Mouse (Mus musculus) embryonic facial prominence, embryonic 11.5 days (tissue): ENCODE measurements around the gene Lhfp. TPM values are rescaled to one million over a fixed set of nuclear protein-coding genes. Genes with fewer than 3 reads are reported as not detected.

Source experiments
- ATAC-seq: fragments of 200-750 bp; cut with Nextera tagmentation; replicated peaks from 2 replicates; pipeline ENCODE4 v1.8.0; 2017; ENCODE audit warnings: low read depth; ENCODE audit not compliant: insufficient number of reproducible peaks, low FRiP score, low TSS enrichment
- DNase-seq: peaks from one replicate; pipeline ENCODE4 v3.0.0-alpha.2; 2015; ENCODE audit warnings: low spot score
- H3K27ac ChIP-seq: fragments of 300-500 bp; sonication (generic); replicated peaks from 2 replicates; pipeline ENCODE4 v1.5.1; 2014; ENCODE audit warnings: mild to moderate bottlenecking, low read depth, low read length, control low read depth
- H3K27me3 ChIP-seq: fragments of 300-500 bp; sonication (generic); 2 replicates; pipeline ENCODE4 v1.6.1; 2014; ENCODE audit warnings: mild to moderate bottlenecking, low read length, moderate library complexity, mixed read lengths; ENCODE audit not compliant: control insufficient read depth, insufficient read depth
- H3K36me3 ChIP-seq: fragments of 300-500 bp; sonication (generic); replicated peaks from 2 replicates; pipeline ENCODE4 v1.6.1; 2014; ENCODE audit warnings: low read depth, mild to moderate bottlenecking, low read length, moderate library complexity, mixed read lengths; ENCODE audit not compliant: control insufficient read depth, insufficient read depth
- H3K4me1 ChIP-seq: fragments of 300-500 bp; sonication (generic); 2 replicates; pipeline ENCODE4 v1.6.1; 2014; ENCODE audit warnings: low read length, mixed read lengths; ENCODE audit not compliant: control insufficient read depth, insufficient read depth
- H3K4me2 ChIP-seq: fragments of 300-500 bp; sonication (generic); 2 replicates; pipeline ENCODE4 v1.6.1; 2014; ENCODE audit warnings: low read depth, mild to moderate bottlenecking, control low read depth, low read length, moderate library complexity
- H3K4me3 ChIP-seq: fragments of 300-500 bp; sonication (generic); 2 replicates; pipeline ENCODE4 v1.5.1; 2014; ENCODE audit warnings: low read depth, low read length, control low read depth
- H3K9ac ChIP-seq: fragments of 300-500 bp; sonication (generic); replicated peaks from 2 replicates; pipeline ENCODE4 v1.6.1; 2014; ENCODE audit warnings: mild to moderate bottlenecking, control low read depth, low read length
- H3K9me3 ChIP-seq: fragments of 300-500 bp; sonication (generic); replicated peaks from 2 replicates; pipeline ENCODE4 v1.6.1; 2016; ENCODE audit warnings: mild to moderate bottlenecking, low read length, inconsistent platforms, mixed read lengths; ENCODE audit not compliant: control insufficient read depth
- WGBS: fragments of 180-500 bp; shearing (Covaris S2); extraction: QIAGEN DNeasy Blood & Tissue Kit; methylation state at CpG from one replicate; pipeline ENCODE4 v1.1.7; 2014; 5-methylcytosine and 5-hydroxymethylcytosine counted together
- polyA plus RNA-seq: library from polyadenylated mRNA; unstranded; fragments of >200 nt; fragmentation: Nextera tagmentation; extraction: Ambion mirVana; gene quantifications from 2 replicates; pipeline ENCODE4 v1.2.1, GENCODE M21; 2014

The Lhfp gene
- polyA plus RNA-seq, 1 experiment from 2014 or later, result 29.2 TPM

- H3K4me2 ChIP-seq, result no peak overlapping the region
- no peak overlapping the region for H3K27ac ChIP-seq
- no peaks in the 10 kb centered on the region for H3K4me1 ChIP-seq
- H3K4me3 ChIP-seq, result no peak overlapping the region
- ATAC-seq (no peak), DNase-seq (no peak)
- no peaks in the 10 kb centered on the region for H3K9me3 ChIP-seq
- H3K36me3 ChIP-seq, result no peaks in the 10 kb centered on the region
- no peak overlapping the region for H3K9ac ChIP-seq
- WGBS, result 62% methylated on average over 1 of the region's 1 CpGs
- H3K27me3 ChIP-seq, result no peaks in the 10 kb centered on the region
Observed at GRCm38 (mm10) chr3:53151607-53152006, 110.3 kb downstream of the Lhfp start.

DNA sequence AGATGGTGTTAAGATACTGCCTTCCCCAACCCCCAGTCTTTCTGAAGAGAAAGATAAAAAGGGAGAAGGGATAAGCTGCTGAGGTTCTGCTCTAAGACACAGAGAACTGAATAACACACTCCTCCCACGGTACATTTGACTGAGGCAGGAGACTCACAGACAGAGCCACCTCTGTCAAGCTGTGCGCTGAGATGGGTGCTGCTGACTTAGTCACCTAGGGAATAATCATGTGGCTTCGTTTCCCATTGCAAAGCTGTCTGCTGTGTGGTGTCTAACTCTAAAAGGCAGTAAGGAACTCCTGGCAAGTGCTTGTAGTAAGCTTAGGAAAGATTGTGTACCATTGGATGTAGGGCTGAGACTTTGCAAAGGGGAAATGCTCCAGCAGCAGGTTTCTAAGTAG is 120.6 kb downstream of the Lhfp start:
- H3K9me3 ChIP-seq, result no peaks in the 10 kb centered on the region
- no peak overlapping the region for H3K27ac ChIP-seq
- no peaks in the 10 kb centered on the region for H3K27me3 ChIP-seq
- no peaks in the 10 kb centered on the region for H3K36me3 ChIP-seq
- H3K4me1 ChIP-seq, result no peaks in the 10 kb centered on the region
- WGBS, result 82% methylated on average over 3 of the region's 3 CpGs
- no peak overlapping the region for H3K9ac ChIP-seq
- H3K4me3 ChIP-seq, result no peak overlapping the region
- ATAC-seq (no peak), DNase-seq (no peak)
- no peak overlapping the region for H3K4me2 ChIP-seq

DNA sequence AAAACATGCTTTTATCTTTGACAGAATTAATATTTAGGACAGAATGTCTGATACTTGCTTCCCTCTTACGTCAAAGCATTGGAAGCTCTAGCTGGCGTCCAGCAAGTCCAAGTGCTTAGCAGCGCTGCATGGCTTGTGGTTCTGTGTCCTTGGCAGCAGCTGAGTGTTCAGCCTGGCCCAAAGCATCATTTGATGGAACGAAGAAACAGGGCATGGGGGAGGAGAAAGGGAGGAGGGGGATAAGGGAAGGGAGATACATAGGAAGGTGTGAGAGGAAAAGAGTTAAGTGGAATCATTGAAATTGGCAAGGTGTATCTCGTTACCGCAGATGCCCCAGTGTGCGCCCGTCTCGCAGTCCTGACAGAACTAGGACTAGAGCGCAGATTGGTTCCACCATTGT is 124.0 kb downstream of the Lhfp start:
- 75% methylated on average over 10 of the region's 10 CpGs for WGBS
- H3K36me3 ChIP-seq, result no peaks in the 10 kb centered on the region
- DNase-seq (no peak), ATAC-seq (no peak)
- H3K9me3 ChIP-seq, result no peaks in the 10 kb centered on the region
- no peak overlapping the region for H3K4me2 ChIP-seq
- no peaks in the 10 kb centered on the region for H3K4me1 ChIP-seq
- H3K4me3 ChIP-seq, result no peak overlapping the region
- H3K9ac ChIP-seq, result no peak overlapping the region
- no peak overlapping the region for H3K27ac ChIP-seq
- H3K27me3 ChIP-seq, result no peaks in the 10 kb centered on the region

DNA sequence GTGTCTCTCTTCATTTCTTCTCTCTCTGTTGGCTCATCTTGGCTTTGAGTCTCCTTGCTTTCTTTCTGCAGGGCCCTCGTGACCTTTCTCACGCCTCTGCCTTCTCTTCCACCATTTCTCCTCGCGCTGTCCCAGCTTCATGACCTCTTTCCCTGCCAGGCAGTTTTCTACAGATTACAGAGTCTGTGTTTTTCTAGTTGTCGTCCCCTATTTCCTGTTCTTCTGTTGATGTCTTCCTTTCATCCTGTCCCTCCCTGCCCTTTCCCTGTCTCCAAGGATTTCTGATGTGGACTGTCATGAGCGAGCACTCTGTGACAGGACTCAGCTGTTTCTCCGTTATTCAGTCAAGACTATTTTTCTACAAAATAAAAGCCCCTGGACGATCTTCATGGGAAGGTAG is 124.7 kb downstream of the Lhfp start:
- WGBS, result 22% methylated on average over 8 of the region's 8 CpGs
- ATAC-seq, result no peak
- Histone ChIP-seq H3K4me1 (no peaks in the 10 kb centered on the region), H3K4me3 (no peak overlapping the region), H3K36me3 (no peaks in the 10 kb centered on the region), H3K27me3 (no peaks in the 10 kb centered on the region), H3K27ac (no peak overlapping the region), H3K4me2 (no peak overlapping the region), H3K9me3 (no peaks in the 10 kb centered on the region), H3K9ac (no peak overlapping the region)
- DNase-seq, result peak; percentile 31

DNA sequence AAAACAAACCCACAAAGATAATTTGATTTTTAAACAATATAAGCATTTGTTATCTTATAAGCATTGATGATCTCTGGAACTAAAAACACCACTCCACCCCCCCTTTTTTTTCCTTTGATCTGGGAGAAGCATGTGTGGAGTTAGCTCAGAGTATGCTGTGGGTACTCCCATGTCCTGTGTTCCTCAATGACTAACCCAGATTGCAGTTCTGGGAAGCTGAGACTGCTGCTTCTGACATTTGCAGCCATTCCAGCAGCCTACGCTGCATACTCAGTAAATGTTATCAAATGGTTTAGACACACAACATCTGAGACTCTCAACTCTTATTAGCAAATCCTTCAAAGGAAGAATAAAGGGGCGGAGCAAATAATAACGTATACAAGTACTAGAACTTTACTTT is 128.2 kb downstream of the Lhfp start:
- WGBS, result 88% methylated on average over 3 of the region's 3 CpGs
- H3K9me3 ChIP-seq, result no peaks in the 10 kb centered on the region
- ATAC-seq, result no peak

DNA sequence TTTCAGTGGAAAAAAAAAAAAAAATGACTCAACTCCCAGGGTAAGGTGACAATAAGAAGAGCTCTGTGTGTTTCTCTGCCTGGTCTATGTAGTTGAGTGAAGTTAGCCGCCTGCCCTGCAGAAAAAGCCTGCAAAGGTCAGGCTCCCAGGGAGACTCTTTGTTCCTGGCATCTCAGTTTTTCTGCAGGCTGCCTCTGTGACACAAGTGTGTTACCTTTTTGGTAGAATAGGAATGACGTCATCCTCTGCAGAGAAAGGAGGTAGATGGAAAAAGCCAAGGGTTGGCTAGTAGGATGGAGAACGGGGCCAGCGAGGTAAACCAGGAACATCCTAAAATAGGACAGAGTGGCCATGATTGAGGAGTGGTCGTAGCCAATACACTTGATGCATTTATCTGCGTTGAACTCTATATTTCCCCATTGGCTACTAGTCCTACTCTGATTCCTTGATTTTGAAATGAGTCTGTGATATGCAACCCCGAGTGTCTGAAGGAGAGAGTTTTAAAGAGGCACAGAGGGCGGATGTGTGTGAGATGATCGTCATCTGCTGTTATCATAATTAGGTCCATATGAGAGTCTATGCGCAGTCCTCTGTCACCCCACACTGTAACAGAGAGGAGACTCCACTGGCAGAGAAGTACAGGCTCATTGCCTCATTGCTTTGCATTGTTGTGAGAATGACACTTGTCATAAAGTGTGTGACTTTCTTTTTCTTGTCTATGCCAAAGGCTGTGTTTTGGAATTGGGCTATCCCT is 132.2 kb downstream of the Lhfp start:
- Histone ChIP-seq H3K4me1 (no peaks in the 10 kb centered on the region), H3K27me3 (no peaks in the 10 kb centered on the region), H3K9ac (no peak overlapping the region), H3K4me3 (no peak overlapping the region), H3K4me2 (no peak overlapping the region), H3K9me3 (no peaks in the 10 kb centered on the region), H3K36me3 (no peaks in the 10 kb centered on the region), H3K27ac (no peak overlapping the region)
- DNase-seq (no peak), ATAC-seq (no peak)
- 59% methylated on average over 10 of the region's 10 CpGs for WGBS

More for the DNA sequence above, 128.2 kb downstream of the Lhfp start:
- H3K4me1 ChIP-seq, result no peaks in the 10 kb centered on the region
- H3K27me3 ChIP-seq, result no peaks in the 10 kb centered on the region
- H3K9ac ChIP-seq, result no peak overlapping the region
- no peak overlapping the region for H3K4me3 ChIP-seq
- H3K27ac ChIP-seq, result no peak overlapping the region
- no peak for DNase-seq
- no peaks in the 10 kb centered on the region for H3K36me3 ChIP-seq
- H3K4me2 ChIP-seq, result no peak overlapping the region

- H3K9me3 ChIP-seq, result no peaks in the 10 kb centered on the region
- no peak overlapping the region for H3K27ac ChIP-seq
- 91% methylated on average over 6 of the region's 6 CpGs for WGBS
- H3K36me3 ChIP-seq, result no peaks in the 10 kb centered on the region
- no peaks in the 10 kb centered on the region for H3K27me3 ChIP-seq
- no peak overlapping the region for H3K4me2 ChIP-seq
- no peak overlapping the region for H3K9ac ChIP-seq
- DNase-seq (no peak), ATAC-seq (no peak)
- no peaks in the 10 kb centered on the region for H3K4me1 ChIP-seq
- H3K4me3 ChIP-seq, result no peak overlapping the region
Observed at GRCm38 (mm10) chr3:53179936-53180335, 138.6 kb downstream of the Lhfp start.

DNA sequence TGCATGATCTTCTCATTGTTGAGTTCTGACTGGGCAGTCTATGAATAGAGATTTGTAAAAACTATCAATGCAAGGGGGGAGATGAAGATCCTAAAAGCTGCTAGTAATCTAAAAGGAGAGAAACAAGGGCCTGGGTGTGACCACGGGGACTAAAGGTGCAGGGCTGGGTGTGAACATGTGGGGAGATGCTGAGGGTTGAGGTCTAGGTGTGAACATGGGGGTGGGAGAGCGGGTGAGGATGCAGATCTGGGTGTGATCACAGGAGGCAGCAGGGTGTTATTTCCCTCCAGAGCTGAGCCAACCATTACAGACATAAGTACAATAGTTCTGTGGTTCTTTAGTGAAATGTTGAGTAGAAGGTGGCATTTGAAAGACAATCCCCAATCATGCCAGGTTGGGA is 144.1 kb downstream of the Lhfp start:
- DNase-seq (no peak), ATAC-seq (no peak)
- no peaks in the 10 kb centered on the region for H3K27me3 ChIP-seq
- H3K9ac ChIP-seq, result no peak overlapping the region
- no peak overlapping the region for H3K4me2 ChIP-seq
- H3K27ac ChIP-seq, result no peak overlapping the region
- H3K9me3 ChIP-seq, result no peaks in the 10 kb centered on the region
- no peaks in the 10 kb centered on the region for H3K36me3 ChIP-seq
- no peak overlapping the region for H3K4me3 ChIP-seq
- no peaks in the 10 kb centered on the region for H3K4me1 ChIP-seq
- 92% methylated on average over 2 of the region's 2 CpGs for WGBS
